Mouse (Mus musculus): Measurements from ENCODE around the gene Hnrnpab. TPM values are rescaled to one million over a fixed set of nuclear protein-coding genes. Genes with fewer than 3 reads are reported as not detected.

The Hnrnpab gene
- total and polyA plus RNA-seq, 3 experiments = 893 to 2,181 (median 1,100) TPM

- Histone ChIP-seq H3K27me3 (replicated peaks) (no peaks in the 10 kb centered on the region), H3K27ac (ENCODE audit: insufficient read depth, low read depth) (peak overlapping the region; percentile 93), H3K4me3 (replicated peaks in 1 of 3; ENCODE audit: low read depth in 2 of 3, low read length in 2 of 3, poor library complexity in 1 of 3) (peak overlapping the region; percentile 14 to 37 (median 15)), H3K9me3 (replicated peaks; ENCODE audit: low read length) (no peaks in the 10 kb centered on the region), H3K79me2 (replicated peaks; ENCODE audit: control insufficient read depth, extremely low read depth, insufficient read depth, poor library complexity, severe bottlenecking) (0 out of 2 replicates have a peak, but pooled peaks cover 6% of the 10 kb centered on the region), H3K4me1 (ENCODE audit: control insufficient read depth in 1 of 2, insufficient read depth in 2 of 2) (peaks cover 46 to 98% of the 10 kb centered on the region in 2 experiments), H3K4me2 (ENCODE audit: insufficient read depth, low read depth, poor library complexity, severe bottlenecking) (peak overlapping the region; percentile 2), H3K9ac (ENCODE audit: insufficient read depth, low read depth) (peak overlapping the region; percentile 39), H3K36me3 (replicated peaks in 1 of 2; ENCODE audit: control insufficient read depth in 1 of 2, insufficient read depth in 1 of 2, low read length in 1 of 2) (peaks cover 15 to 61% of the 10 kb centered on the region in 2 experiments)
- in situ Hi-C loops (cut with MboI; ENCODE audit: low pct_ligation_motif_present, low pct_unique_long_range_greater_than_20kb, low sequenced_read_pairs) (no loop called here), dilution Hi-C loops (cut with MboI; ENCODE audit: extremely low pct_ligation_motif_present, extremely low pct_unique_long_range_greater_than_20kb, low sequenced_read_pairs) (no loop called here)
- no peak for TF ChIP-seq CTCF (conservative IDR thresholded peaks at IDR 0.05 in 1 of 2, IDR thresholded peaks at IDR 0.05 in 1 of 2; ENCODE audit: low read depth in 2 of 2, low read length in 2 of 2)
- no peak for TF ChIP-seq JUND (conservative IDR thresholded peaks at IDR 0.05; ENCODE audit: low read depth, low read length)
- peak; percentile 72 for TF ChIP-seq MAX (IDR thresholded peaks at IDR 0.05; ENCODE audit: low read length)
- peak; percentile 68 for TF ChIP-seq POLR2A (IDR thresholded peaks at IDR 0.05; ENCODE audit: low read depth, low read length)
- no peak for TF ChIP-seq ZNF384 (IDR thresholded peaks at IDR 0.05; ENCODE audit: low read depth, low read length)
- TF ChIP-seq MYC (IDR thresholded peaks at IDR 0.05; ENCODE audit: low read depth, low read length) = peak; percentile 83; the same call in 1 of the 2 replicates
- no peak for TF ChIP-seq GABPA (IDR thresholded peaks at IDR 0.05; ENCODE audit: insufficient replicate concordance, low read depth, low read length)
- TF ChIP-seq SIN3A (IDR thresholded peaks at IDR 0.05; ENCODE audit: low read length) = peak; percentile 58
- TF ChIP-seq ZMIZ1 (IDR thresholded peaks at IDR 0.05; ENCODE audit: low read depth, low read length) = no peak
- no peak for TF ChIP-seq JUN (IDR thresholded peaks at IDR 0.05; ENCODE audit: insufficient read depth, low read depth, low read length)
- TF ChIP-seq IRF4 (IDR thresholded peaks at IDR 0.05; ENCODE audit: low read depth, low read length) = peak; percentile 62; the same call in 1 of the 2 replicates
- TF ChIP-seq TCF12 (IDR thresholded peaks at IDR 0.05; ENCODE audit: low read depth, low read length) = peak; percentile 97
- no peak for TF ChIP-seq USF1 (IDR thresholded peaks at IDR 0.05; ENCODE audit: low read depth, low read length)
- TF ChIP-seq UBTF (IDR thresholded peaks at IDR 0.05; ENCODE audit: low read depth, low read length) = peak; percentile 92
- TF ChIP-seq MEF2A (IDR thresholded peaks at IDR 0.05; ENCODE audit: borderline replicate concordance, low read depth, low read length) = peak; percentile 76
- no peak for TF ChIP-seq KAT2A (IDR thresholded peaks at IDR 0.05; ENCODE audit: insufficient replicate concordance, low read length)
- TF ChIP-seq USF2 (conservative IDR thresholded peaks at IDR 0.05; ENCODE audit: low read depth, low read length) = no peak
- peak; percentile 45; the same call in 1 of the 2 replicates for TF ChIP-seq RCOR1 (conservative IDR thresholded peaks at IDR 0.05; ENCODE audit: low read depth, low read length)
- TF ChIP-seq MAFK (IDR thresholded peaks at IDR 0.05; ENCODE audit: insufficient replicate concordance, low read length) = no peak
- no peak; the same call in 1 of the 2 replicates for TF ChIP-seq CHD2 (IDR thresholded peaks at IDR 0.05; ENCODE audit: low read length)
- TF ChIP-seq POLR2AphosphoS2 (IDR thresholded peaks at IDR 0.05; ENCODE audit: low read depth, low read length) = no peak
- TF ChIP-seq RAD21 (IDR thresholded peaks at IDR 0.05; ENCODE audit: low read depth, low read length) = no peak; the same call in 1 of the 2 replicates
- 0 out of 2 replicates have a peak, but pooled peaks have one; percentile 24 for TF ChIP-seq HCFC1 (IDR thresholded peaks at IDR 0.05; ENCODE audit: low read depth, low read length)
- peak; percentile 90 for TF ChIP-seq TBP (conservative IDR thresholded peaks at IDR 0.05; ENCODE audit: low read depth, low read length)
- peak; percentile 90 for TF ChIP-seq EP300 (IDR thresholded peaks at IDR 0.05; ENCODE audit: low read length)
- peak; percentile 62; the same call in 1 of the 2 replicates for TF ChIP-seq MAZ (IDR thresholded peaks at IDR 0.05; ENCODE audit: low read depth, low read length)
- no peak for TF ChIP-seq PAX5 (IDR thresholded peaks at IDR 0.05; ENCODE audit: low read length)
- peak; percentile 71 for TF ChIP-seq BHLHE40 (IDR thresholded peaks at IDR 0.05; ENCODE audit: low read depth, low read length)
- no peak for TF ChIP-seq E2F4 (IDR thresholded peaks at IDR 0.05; ENCODE audit: insufficient replicate concordance, low read depth, low read length)
- TF ChIP-seq CHD1 (IDR thresholded peaks at IDR 0.05; ENCODE audit: low read depth, low read length) = 0 out of 2 replicates have a peak, but pooled peaks have one; percentile 85
- peak; percentile 95 for TF ChIP-seq NRF1 (IDR thresholded peaks at IDR 0.05; ENCODE audit: low read depth, low read length)
- no peak for TF ChIP-seq ZKSCAN1 (IDR thresholded peaks at IDR 0.05; ENCODE audit: borderline replicate concordance, low read depth, low read length)
- peak; percentile 79 for TF ChIP-seq ETS1 (conservative IDR thresholded peaks at IDR 0.05; ENCODE audit: low read depth, low read length)
- peak; percentile 78 for TF ChIP-seq NELFE (IDR thresholded peaks at IDR 0.05; ENCODE audit: low read depth, low read length)
- no peak for TF ChIP-seq ZC3H11A (IDR thresholded peaks at IDR 0.05; ENCODE audit: low read depth, low read length)
- TF ChIP-seq ELF1 (IDR thresholded peaks at IDR 0.05; ENCODE audit: low read depth, low read length) = no peak
- peak; percentile 60; the same call in 1 of the 2 replicates for TF ChIP-seq MXI1 (IDR thresholded peaks at IDR 0.05; ENCODE audit: low read depth, low read length)
- TF ChIP-seq SMC3 (IDR thresholded peaks at IDR 0.05; ENCODE audit: low read depth, low read length) = no peak
- peak; percentile 99 for DNase-seq (ENCODE audit: extremely low read depth)
Measured at GRCm38 (mm10) chr11:51644217-51644616, 37.6 kb upstream of the Hnrnpab start.
